Mouse (Mus musculus) lung, adult 18-20 months (tissue): ENCODE measurements around the gene Acp2.

Experiments
- DNase-seq, 2 experiments: peaks; one replicate each; pipeline ENCODE4 v3.0.0; 2022; ENCODE audit warnings: mixed read lengths in 2 of 2

The Acp2 gene

GRCm38 (mm10) chr2:91202222-91202971 is at the start of gene Acp2, which contains the start of gene Nr1h3:
Gene Acp2, plus strand, starts transcription at chr2:91202885.
Gene Nr1h3, minus strand, starts transcription at chr2:91202834.
- DNase-seq = peak; percentile 94

- no peak for DNase-seq
These were observed 49.8 kb upstream of the Acp2 start for GRCm38 (mm10) chr2:91152885-91153377.

GRCm38 (mm10) chr2:91154091-91154490 is 48.6 kb upstream of the Acp2 start:
- no peak for DNase-seq

- no peak for DNase-seq
These were observed 45.5 kb upstream of the Acp2 start for GRCm38 (mm10) chr2:91157002-91157752.

- DNase-seq = peak in 1 of 2 experiments; percentile 35
These were observed 42.1 kb upstream of the Acp2 start for GRCm38 (mm10) chr2:91160591-91160990.

GRCm38 (mm10) chr2:91162952-91163351 is 39.7 kb upstream of the Acp2 start:
- DNase-seq = no peak

- DNase-seq = no peak
These were observed 39.2 kb upstream of the Acp2 start for GRCm38 (mm10) chr2:91163532-91163931.

- no peak for DNase-seq
These were observed 37.7 kb upstream of the Acp2 start for GRCm38 (mm10) chr2:91164991-91165390.

- no peak for DNase-seq
These were observed 35.1 kb upstream of the Acp2 start for GRCm38 (mm10) chr2:91167629-91168028.

GRCm38 (mm10) chr2:91169587-91170322 is 32.9 kb upstream of the Acp2 start:
- DNase-seq = peak in 1 of 2 experiments; percentile 18

GRCm38 (mm10) chr2:91175490-91175889 is 27.2 kb upstream of the Acp2 start:
- DNase-seq = no peak

GRCm38 (mm10) chr2:91176234-91176633 is 26.5 kb upstream of the Acp2 start:
- DNase-seq = no peak

- no peak for DNase-seq
These were observed 22.9 kb upstream of the Acp2 start for GRCm38 (mm10) chr2:91179825-91180224.

- no peak for DNase-seq
These were observed 22.0 kb upstream of the Acp2 start for GRCm38 (mm10) chr2:91180706-91181105.

- peak in 1 of 2 experiments; percentile 26 for DNase-seq
These were observed 20.7 kb upstream of the Acp2 start for GRCm38 (mm10) chr2:91182016-91182404.

- peak; percentile 78 to 80 for DNase-seq
These were observed 20.1 kb upstream of the Acp2 start for GRCm38 (mm10) chr2:91182405-91183147.

- peak; percentile 97 to 98 for DNase-seq
These were observed 19.6 kb upstream of the Acp2 start for GRCm38 (mm10) chr2:91183148-91183513.

GRCm38 (mm10) chr2:91183711-91184405 is 18.8 kb upstream of the Acp2 start, which contains the start of gene Madd:
Gene Madd, minus strand, starts transcription at chr2:91183837.
- peak; percentile 84 to 85 for DNase-seq

- no peak for DNase-seq
These were observed 16.5 kb upstream of the Acp2 start for GRCm38 (mm10) chr2:91186208-91186607.

GRCm38 (mm10) chr2:91187431-91187830 is 15.3 kb upstream of the Acp2 start:
- DNase-seq = no peak

GRCm38 (mm10) chr2:91190501-91190900 is 12.2 kb upstream of the Acp2 start:
- DNase-seq = no peak
